Mouse (Mus musculus) activated CD4-positive, CD25-positive, alpha-beta regulatory T cell, adult 9 weeks (primary cell): ENCODE measurements around the gene Olfr69. TPM values are rescaled to one million over a fixed set of nuclear protein-coding genes. Genes with fewer than 3 reads are reported as not detected.

Source experiments
- polyA plus RNA-seq: library from polyadenylated mRNA; unstranded; fragments of 100-300 nt; shearing (Covaris generic); gene quantifications from one replicate; pipeline ENCODE4 v1.2.1, GENCODE M21; 2017

Gene Olfr69
- polyA plus RNA-seq = not detected

DNA sequence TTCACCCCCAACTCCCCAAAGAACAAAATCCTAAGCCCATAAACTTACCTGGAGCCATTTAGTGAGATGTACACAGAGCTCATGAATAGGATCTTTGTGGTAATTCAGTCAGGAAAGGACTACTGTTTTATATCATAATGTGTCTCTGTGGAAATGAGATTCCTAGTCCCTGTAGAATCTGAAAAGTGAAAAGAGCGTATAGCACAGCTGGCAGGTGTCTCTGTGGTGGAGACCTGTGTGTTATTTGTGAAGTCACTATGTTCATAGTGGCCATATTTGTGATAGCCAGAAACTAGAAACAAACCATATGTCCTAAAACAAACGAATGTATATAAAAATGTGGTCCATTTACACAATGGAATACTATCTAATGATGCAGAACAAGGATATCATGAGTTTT lies at the start of gene Olfr69:
TSS of gene Olfr69 (minus strand) at position 101 of the 400 bp plus-strand sequence.

DNA sequence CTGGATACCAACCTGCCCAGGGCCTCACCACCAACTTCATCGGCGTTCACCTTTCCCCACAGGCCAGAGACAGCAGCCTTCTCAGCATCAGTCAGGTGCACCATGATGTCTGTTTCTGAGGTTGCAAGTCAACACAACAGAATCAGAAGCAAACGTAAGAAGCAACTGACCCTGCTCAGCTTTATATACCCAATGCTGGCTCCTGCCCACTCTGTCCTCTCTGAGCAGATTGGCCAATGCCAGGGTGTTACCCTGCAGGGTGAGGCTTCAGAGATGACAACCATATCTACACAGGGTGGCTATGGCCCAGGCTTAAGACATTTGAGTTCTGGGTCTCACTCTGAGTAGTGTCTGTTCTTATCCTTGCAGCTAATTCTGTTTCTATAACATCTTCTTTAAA lies 42.4 kb upstream of the Olfr69 start, which contains the start of gene Hbb-bt:
TSS of gene Hbb-bt (minus strand) at position 231 of the 400 bp plus-strand sequence.

DNA sequence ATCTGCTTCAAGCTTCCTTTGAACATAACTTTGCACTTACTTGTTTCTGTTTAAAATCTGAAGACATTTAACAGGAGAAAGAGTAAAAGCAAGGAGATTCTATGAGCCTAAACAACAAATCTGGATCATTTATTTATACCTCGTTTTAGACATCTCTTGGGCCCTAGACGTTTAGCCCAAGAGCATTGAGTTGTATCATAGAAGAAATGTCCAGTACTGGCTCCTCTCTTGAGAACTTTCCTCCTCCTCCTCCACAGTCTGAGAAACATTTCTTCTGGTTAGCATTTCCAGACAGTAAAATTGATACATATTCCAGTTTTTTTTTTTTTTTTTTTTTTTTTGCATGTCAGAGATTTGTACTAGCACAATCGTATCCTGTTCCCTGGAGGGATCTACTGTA lies 20.3 kb upstream of the Olfr69 start, which contains the start of gene Olfr67:
TSS of gene Olfr67 (minus strand) at position 101 of the 400 bp plus-strand sequence.

DNA sequence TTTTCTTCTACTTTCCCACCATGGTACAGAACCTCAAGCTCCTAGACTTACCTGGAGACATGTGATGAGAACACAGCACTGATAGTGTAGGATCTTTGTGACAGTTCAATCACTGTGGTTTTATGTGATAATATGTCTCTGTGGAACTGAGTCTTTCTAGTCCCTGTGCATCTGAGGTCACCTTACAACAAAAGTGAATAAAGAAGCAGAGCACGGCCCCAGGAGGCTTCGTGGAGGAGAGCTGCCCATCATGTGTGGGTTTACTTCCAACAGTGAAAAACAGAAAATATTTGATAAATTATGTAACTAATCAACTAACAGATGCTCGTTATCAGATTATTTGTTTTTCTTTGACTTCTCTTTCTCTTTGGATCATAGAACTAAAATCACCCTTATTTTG lies 8.2 kb upstream of the Olfr69 start, which contains the start of gene Olfr68:
TSS of gene Olfr68 (minus strand) at position 101 of the 400 bp plus-strand sequence.

DNA sequence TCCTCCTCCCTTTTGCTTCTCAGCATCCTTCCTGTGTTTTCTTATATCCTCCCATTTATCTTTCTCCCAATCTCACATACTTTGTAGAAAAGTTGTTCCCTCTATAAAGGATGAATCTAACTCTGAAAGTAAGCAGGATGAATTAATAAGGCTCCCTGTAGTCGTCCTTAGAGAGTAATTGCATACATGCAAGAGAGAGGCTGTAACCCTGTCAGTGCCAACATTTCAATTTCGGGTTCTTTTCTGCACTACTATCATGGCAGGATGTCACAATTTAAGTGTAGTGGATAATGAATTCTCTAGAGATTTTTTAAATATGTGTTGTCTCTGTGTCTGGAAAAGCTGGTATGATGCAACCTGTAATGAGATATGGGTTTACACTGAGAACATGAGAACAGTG lies 14.2 kb downstream of the Olfr69 start, which contains the start of gene Olfr630:
TSS of gene Olfr630 (minus strand) at position 101 of the 400 bp plus-strand sequence.

DNA sequence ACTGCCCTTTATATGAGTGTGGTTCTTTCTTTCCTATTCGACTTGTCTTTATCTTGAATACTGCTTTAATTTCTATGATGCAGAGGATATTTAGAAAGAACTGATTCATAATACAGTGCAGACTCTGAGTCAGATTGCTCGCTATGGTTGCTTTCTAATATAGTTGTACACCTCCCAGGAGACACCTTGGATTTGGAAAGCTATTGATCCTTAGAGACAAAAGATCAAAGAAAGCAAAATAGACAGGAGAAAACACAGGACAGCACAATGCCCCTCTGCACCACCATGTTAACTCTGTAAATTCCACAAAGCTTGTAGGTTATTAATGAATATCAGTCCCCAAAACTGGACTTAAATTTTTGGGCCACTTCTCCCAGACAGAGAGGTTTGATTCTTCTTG lies 26.6 kb downstream of the Olfr69 start, which contains the start of gene Olfr629:
TSS of gene Olfr629 (minus strand) at position 101 of the 400 bp plus-strand sequence.

DNA sequence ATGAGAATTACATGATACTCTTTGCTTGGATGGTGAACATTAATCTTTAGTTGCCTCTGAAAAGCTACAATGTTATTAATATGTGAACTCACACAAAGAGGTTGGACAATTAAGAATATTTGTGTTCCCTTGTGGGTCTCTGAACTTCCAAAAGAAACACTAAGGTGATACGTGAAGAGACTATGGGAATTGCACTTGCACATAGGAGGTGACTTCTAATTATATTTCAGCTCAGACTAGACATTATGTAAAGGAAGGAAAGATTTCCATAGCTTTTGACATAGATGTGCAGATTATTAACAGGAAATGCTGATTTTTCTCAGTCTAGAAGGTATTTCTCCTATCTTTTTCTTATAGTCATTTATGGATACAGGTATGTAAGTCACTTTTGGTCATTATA lies 41.3 kb downstream of the Olfr69 start, which contains the start of gene Olfr628:
TSS of gene Olfr628 (plus strand) at position 301 of the 400 bp plus-strand sequence.

Other genes starting within 250 kb of the Olfr69 start
- not detected for gene Olfr612, start 228.9 kb downstream of the Olfr69 start, polyA plus RNA-seq
- 0.05 TPM for gene Olfr613, start 223.5 kb downstream of the Olfr69 start, polyA plus RNA-seq
- not detected for gene Olfr615, start 215.5 kb downstream of the Olfr69 start, polyA plus RNA-seq
- gene Olfr616, start 202.5 kb downstream of the Olfr69 start, polyA plus RNA-seq = not detected
- not detected for gene Olfr617, start 198.5 kb downstream of the Olfr69 start, polyA plus RNA-seq
- gene Olfr618, start 181.5 kb downstream of the Olfr69 start, polyA plus RNA-seq = not detected
- not detected for gene Olfr619, start 171.0 kb downstream of the Olfr69 start, polyA plus RNA-seq
- not detected for gene Olfr620, start 159.1 kb downstream of the Olfr69 start, polyA plus RNA-seq
- not detected for gene Olfr622, start 128.9 kb downstream of the Olfr69 start, polyA plus RNA-seq
- not detected for gene Olfr623, start 107.9 kb downstream of the Olfr69 start, polyA plus RNA-seq
- gene Olfr624, start 100.4 kb downstream of the Olfr69 start, polyA plus RNA-seq = not detected
- gene Olfr625-ps1, start 88.9 kb downstream of the Olfr69 start, polyA plus RNA-seq = not detected
- gene Olfr243, start 56.9 kb downstream of the Olfr69 start, polyA plus RNA-seq = not detected
- not detected for gene Olfr628, start 41.2 kb downstream of the Olfr69 start, polyA plus RNA-seq
- not detected for gene Olfr629, start 26.7 kb downstream of the Olfr69 start, polyA plus RNA-seq
- not detected for gene Olfr630, start 14.3 kb downstream of the Olfr69 start, polyA plus RNA-seq
- not detected for gene Olfr68, start 8.1 kb upstream of the Olfr69 start, polyA plus RNA-seq
- not detected for gene Olfr67, start 20.2 kb upstream of the Olfr69 start, polyA plus RNA-seq
- 106 TPM for gene Hbb-bt, start 42.4 kb upstream of the Olfr69 start, polyA plus RNA-seq
- gene Hbb-bs, start 56.5 kb upstream of the Olfr69 start, polyA plus RNA-seq = 546 TPM
- gene Hbb-bh2, start 68.9 kb upstream of the Olfr69 start, polyA plus RNA-seq = not detected
- gene Hbb-bh1, start 71.6 kb upstream of the Olfr69 start, polyA plus RNA-seq = not detected
- gene Hbb-y, start 81.6 kb upstream of the Olfr69 start, polyA plus RNA-seq = not detected
- gene Olfr66, start 114.7 kb upstream of the Olfr69 start, polyA plus RNA-seq = not detected
- not detected for gene Olfr64, start 122.9 kb upstream of the Olfr69 start, polyA plus RNA-seq
- not detected for gene Olfr65, start 131.9 kb upstream of the Olfr69 start, polyA plus RNA-seq
- not detected for gene Olfr631, start 157.2 kb upstream of the Olfr69 start, polyA plus RNA-seq
- not detected for gene Olfr632, start 162.8 kb upstream of the Olfr69 start, polyA plus RNA-seq
- gene Olfr633, start 172.8 kb upstream of the Olfr69 start, polyA plus RNA-seq = not detected
- gene Olfr635, start 199.6 kb upstream of the Olfr69 start, polyA plus RNA-seq = 0.04 TPM
- not detected for gene Olfr638, start 227.2 kb upstream of the Olfr69 start, polyA plus RNA-seq
- not detected for gene Olfr639, start 245.7 kb upstream of the Olfr69 start, polyA plus RNA-seq